Mouse (Mus musculus) left cerebral cortex, adult 11 months (tissue): Measurements from ENCODE around the gene Kcnk6.
A peak's percentile ranks its signal among the peaks of the same experiment; 100 is the strongest.
"Not testable (repeated sequence)": the region's sequence is repeated elsewhere in the genome, so short reads cannot be mapped to it uniquely, and the experiment has no call there.

Experiments
- DNase-seq: peaks from one replicate; pipeline ENCODE4 v3.0.0; 2022; ENCODE audit warnings: low spot score

Gene Kcnk6

GRCm38 (mm10) chr7:29202577-29202976 is 29.7 kb downstream of the Kcnk6 start:
- DNase-seq, result no peak

DNA sequence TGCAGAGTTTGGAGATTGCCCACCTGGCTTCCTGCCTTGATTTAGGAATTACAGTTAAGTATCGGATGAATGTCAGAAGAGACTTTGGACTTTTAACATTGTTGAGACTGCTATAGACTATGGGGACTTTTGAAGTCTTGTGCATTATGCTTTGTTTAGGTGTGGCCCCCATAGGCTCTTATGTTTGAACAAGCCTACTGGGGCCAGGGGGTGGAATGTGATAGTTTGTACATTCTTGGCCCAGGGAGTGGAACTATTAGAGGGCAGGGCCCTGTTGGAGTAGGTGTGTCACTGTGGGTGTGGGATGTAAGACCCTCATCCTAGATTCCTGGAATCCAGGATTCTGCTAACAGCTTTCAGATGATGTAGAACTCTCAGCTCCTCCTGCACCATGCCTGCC is 38.1 kb downstream of the Kcnk6 start:
- not testable (repeated sequence) for DNase-seq

GRCm38 (mm10) chr7:29181323-29181722 is 51.0 kb downstream of the Kcnk6 start:
- DNase-seq, result not testable (repeated sequence)

DNA sequence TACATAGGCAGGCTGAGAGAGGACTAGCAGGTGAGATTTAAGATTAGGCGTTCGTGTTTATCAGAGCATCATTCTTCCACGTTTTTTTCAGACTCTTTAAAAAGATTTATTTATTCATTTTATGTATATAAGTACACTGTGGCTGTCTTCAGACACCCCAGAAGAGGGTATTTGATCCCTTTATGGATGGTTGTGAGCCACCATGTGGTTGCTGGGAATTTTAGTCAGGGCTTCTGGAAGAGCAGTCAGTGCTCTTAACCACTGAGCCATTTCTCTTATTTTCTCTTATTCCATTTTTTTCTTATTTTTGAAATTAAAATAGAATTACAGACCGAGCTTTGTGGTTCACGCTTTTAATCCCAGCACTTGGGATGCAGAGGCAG is 51.5 kb downstream of the Kcnk6 start:
- DNase-seq, result no peak

DNA sequence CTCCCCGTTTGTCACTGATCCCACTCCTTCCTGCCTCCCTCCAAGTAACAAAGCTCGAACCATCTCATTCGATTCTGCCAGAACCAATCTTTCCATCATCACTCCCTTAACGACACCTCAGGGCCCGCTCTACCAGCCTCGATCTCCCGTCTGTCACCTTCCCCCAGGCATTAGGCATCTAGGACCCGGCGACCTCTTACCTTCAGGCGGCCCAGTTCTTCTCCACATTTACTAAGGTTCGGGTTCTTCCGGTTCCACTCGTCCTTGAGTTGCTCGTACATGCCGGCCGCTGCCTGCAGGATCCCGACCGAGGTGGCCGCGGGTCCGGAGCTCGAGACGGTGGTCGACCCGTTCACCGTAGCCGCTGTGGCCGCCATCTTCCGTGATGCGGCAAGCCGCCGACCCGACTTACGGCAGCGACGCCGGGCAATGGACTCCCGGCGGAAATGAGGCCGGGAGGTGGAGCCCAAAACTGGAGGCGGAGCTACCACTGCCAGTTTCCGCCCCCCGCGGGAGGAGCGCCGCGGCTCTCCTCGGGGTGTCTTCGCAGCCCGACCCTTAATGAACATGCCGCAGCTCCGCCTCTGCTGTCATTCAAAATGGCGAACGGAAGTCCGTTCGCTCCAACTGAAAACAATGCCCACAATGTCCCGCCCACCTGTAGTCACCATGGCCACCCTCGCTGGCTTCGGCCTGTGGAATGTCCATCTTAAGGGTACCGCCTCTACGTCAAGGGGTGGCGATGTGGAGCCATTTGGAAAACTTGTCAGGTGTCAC is 52.0 kb downstream of the Kcnk6 start, which contains the start of gene Psmd8:
Gene Psmd8 (minus strand): TSS at position 625 of the 777 bp plus-strand sequence.
- peak; percentile 96 for DNase-seq

- DNase-seq, result no peak
Observed at GRCm38 (mm10) chr7:29179323-29179722, 53.0 kb downstream of the Kcnk6 start.

- DNase-seq, result no peak
Observed at GRCm38 (mm10) chr7:29178106-29178505, 54.2 kb downstream of the Kcnk6 start.

DNA sequence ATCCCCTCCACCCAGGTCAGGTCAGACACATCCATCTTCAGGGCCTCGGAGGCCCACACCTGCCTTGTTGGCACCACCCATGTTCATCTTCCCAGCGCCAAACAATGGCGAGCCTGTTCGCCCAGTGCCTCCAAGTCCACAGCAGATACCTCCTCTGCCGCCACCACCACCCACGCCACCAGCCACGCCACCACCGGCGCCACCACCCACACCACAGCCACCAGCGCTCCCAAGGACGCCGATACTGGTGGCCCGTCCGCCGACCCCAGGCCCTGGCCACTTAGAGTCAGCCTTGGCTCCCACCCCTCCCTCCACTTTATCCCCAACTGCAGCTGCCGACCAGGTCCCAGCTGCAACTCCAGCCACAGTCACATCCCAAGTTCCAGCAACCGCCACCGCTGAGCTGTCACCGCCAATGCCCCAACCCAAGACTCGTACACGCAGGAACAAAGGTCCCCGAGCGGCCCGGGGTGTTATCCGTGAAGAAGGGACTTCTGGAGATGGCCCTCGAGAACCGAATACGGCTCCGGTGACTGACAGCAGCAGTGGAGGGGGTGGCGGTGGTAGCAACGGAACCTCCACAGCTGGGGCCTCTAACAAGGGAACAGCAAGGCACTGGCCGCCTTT is 59.8 kb downstream of the Kcnk6 start:
- DNase-seq, result no peak
